Mouse (Mus musculus) liver, adult (tissue): ENCODE data around the gene Htra2.
A peak's percentile ranks its signal among the peaks of the same experiment; 100 is the strongest.

ENCODE experiments used
- GATA4 ChIP-seq: IDR thresholded peaks from 2 replicates; pipeline ENCODE4 v1.6.1; 2014; ENCODE audit warnings: mild to moderate bottlenecking, low read length; ENCODE audit not compliant: insufficient replicate concordance

Gene Htra2

DNA sequence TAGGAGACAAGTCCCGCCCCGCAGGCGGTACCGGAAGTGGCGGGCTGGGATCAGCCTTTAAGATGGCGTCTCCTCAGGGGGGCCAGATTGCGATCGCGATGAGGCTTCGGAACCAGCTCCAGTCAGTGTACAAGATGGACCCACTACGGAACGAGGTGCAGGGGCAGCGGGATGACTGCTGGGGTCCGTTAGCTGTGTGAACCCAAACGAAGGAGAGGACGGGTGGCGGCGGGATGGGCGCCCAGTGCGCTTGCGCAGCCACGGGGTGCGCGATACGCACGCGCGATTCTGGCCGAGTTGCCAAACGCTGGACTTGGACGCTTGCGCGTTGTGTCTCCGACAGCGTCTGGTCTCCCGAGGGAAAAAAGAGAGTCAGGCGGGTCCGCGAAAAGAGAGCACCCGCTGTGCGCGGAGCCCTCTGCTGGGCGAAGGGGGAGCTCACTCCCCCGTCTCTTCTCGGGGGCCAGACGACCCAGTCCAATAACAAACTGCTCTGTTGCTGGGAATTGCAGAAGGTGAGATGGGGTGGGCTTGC is 23.3 kb upstream of the Htra2 start:
- peak; percentile 99; the same call in 1 of the 2 replicates for TF ChIP-seq GATA4

DNA sequence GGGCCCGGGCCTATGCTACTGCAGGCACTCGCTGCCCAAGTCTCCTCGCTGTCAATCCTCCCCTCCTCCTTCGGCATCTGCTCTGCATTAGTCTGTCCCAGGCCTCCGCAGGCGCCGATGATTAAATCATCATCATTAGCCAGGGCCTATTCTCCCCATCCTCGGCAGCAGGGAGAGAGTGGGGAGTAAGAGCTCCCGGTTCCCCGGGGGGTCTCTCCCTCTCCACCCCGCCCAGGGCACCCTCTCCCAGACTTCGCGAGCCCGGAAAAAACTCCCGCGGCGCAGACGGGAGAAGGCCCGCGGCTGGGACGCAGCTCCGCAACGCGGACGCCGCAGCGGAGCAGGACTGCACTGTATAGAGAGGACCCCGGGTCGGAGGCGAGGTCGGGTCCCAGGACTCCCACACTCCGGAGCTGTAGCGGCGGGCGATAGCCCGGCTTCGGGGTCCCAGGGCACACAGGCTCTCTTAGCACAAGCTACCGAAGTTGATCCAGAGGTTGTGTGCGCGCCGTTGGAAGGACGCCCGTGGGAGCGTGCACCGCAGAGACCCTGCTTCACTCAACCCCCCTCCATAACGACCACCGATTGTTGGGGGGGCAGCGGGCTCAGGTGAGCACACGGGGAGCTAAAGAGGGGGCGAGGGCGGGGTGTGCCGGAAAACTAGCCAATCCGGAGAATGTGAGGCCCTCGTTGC is 22.7 kb upstream of the Htra2 start, which contains the start of gene Pcgf1:
Gene Pcgf1, plus strand, starts transcription at position 240 of the 694 bp plus-strand sequence.
- no peak for TF ChIP-seq GATA4

DNA sequence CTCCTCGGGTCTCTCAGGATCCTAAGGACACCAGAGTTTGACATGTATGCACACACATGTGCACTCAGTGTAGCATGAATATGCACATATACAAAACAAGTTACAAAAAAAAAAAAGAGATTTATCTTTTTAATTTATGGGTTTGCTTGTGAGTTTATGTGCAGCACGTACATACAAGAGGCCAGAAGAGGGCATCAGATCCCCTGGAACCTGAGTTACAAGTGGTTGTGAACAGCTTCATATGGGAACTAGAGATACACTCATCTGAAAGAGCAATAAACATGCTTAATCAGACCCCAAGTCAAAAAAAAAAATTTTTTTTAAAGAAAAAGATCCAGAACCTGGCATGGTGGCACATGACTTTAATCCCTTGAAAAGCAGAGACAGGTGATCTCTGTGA is 19.9 kb upstream of the Htra2 start:
- no peak for TF ChIP-seq GATA4

- no peak for TF ChIP-seq GATA4
Measured at GRCm38 (mm10) chr6:83071220-83071619, 16.1 kb upstream of the Htra2 start.

GRCm38 (mm10) chr6:83070311-83071219 is 15.5 kb upstream of the Htra2 start:
- no peak for TF ChIP-seq GATA4

- no peak for TF ChIP-seq GATA4
Measured at GRCm38 (mm10) chr6:83070247-83070310, 15.0 kb upstream of the Htra2 start, which contains the start of gene Tlx2. Gene Tlx2, minus strand, starts transcription at chr6:83070293.

DNA sequence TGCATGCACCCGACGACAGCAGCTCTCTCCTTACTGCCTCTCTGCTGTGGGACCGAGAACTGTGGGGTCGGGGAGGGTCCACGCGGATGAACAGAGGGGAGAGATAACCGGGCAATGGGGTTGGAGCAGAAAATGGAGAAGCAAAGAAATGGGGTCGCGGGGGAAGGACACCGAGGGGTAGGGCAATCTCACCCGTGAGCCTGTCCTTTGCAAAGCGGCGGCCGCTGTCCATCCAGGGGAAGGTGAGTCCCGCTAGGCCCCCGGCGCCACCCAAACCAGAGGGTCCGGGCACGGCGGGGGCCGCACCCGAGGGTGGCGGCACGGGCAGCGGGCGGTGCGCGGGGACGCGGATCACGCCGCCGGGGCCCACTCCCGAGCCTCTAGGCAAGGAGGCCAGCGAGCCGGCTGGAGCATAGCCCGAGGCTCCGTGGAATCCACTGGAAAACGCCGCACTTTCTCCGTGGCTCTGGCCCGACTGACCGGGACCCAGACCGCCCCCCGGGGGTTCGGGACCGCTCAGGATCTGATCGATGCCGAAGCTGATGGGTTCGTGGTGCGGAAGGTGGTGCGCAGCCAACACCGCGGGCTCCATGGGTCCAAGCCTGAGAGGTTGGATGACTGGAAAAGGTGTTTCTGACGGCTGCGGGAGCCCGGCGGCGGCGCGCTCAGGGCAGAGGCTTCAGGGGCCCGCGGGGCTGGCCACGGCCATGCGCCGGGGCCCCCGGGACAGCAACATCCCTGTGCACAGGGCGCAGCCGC is 14.6 kb upstream of the Htra2 start:
- no peak for TF ChIP-seq GATA4

GRCm38 (mm10) chr6:83068706-83069487 is 13.8 kb upstream of the Htra2 start:
- no peak for TF ChIP-seq GATA4

DNA sequence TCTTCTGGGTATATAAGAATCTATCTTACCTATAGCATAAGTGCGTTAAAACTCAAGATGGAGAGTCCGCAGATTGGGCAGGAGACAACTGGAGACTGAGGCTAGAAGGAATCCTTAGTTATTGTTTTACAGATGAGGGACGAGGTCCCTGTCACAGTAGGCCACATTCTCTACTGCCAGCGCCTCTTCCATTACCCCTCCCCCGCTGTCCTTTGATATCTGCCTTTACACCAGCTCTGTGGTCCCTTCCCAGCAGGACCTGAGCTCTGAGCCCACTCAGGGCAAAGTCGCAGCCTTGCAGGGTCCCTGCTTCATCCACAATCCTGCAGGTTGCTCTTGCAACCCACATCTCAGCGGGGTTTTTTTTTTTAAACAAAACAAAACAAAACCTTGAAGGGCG is 13.1 kb upstream of the Htra2 start:
- TF ChIP-seq GATA4 = no peak

GRCm38 (mm10) chr6:83066441-83066840 is 11.4 kb upstream of the Htra2 start:
- TF ChIP-seq GATA4 = no peak

DNA sequence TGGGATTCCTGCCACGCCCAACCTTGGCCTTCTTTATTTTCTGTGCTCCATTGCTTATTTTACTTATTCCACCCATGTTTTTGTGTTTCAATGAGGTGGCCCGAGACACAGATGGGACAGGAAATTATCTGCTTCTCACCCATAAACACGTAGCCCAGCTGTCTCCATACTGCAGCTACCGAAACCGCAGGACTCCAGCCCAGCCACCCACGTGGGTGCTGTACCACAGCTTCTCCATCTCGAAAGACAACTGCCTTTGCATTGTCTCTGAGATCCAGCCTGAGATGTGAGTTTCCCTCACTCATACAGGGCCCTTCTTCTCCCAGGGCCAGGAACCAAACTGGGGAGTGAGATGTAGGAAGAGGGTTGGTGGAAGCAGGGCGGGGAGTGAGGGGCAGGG is 10.9 kb upstream of the Htra2 start:
- TF ChIP-seq GATA4 = no peak

GRCm38 (mm10) chr6:83058725-83059124 is 3.7 kb upstream of the Htra2 start:
- TF ChIP-seq GATA4 = no peak

DNA sequence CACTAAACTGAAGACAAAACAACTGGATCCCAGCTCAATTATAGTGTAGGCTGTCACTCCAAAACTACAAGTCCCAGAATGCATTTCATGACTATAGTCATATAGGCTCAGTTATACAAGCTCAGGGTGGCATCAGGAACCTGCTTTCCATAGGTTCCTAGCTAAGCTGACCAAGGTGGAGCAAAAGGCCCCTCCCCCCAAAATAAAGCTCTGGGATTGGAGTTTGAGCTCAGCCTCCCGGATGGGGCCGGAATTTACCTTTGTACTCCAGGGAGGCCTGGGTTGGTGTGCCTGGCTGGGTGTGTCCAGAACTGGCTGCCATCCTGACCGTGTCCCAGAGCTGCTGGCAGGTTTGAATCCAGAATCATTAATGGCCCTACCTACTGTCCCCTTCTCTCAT is 2.7 kb upstream of the Htra2 start, which contains the start of gene Dqx1:
Gene Dqx1, plus strand, starts transcription at position 55 of the 400 bp plus-strand sequence.
- TF ChIP-seq GATA4 = no peak

GRCm38 (mm10) chr6:83054074-83054851 is 810 bp downstream of the Htra2 start, which contains the start of gene Aup1:
Gene Aup1, plus strand, starts transcription at chr6:83054521.
- peak; percentile 85; the same call in 1 of the 2 replicates for TF ChIP-seq GATA4

GRCm38 (mm10) chr6:83053136-83053960 is 1.7 kb downstream of the Htra2 start:
- no peak for TF ChIP-seq GATA4
